Mouse (Mus musculus) lung, postnatal 0 days (tissue): Measurements from ENCODE around the gene Hspa5. TPM values are rescaled to one million over a fixed set of nuclear protein-coding genes. Genes with fewer than 3 reads are reported as not detected.

Experiments
- ATAC-seq: fragments of 200-750 bp; cut with Nextera tagmentation; 2 replicates; pipeline ENCODE4 v1.8.0; 2017; ENCODE audit warnings: moderate library complexity
- DNase-seq: peaks from one replicate; pipeline ENCODE4 v3.0.0-alpha.2; 2016; ENCODE audit warnings: low spot score
- H3K27ac ChIP-seq: fragments of 300-500 bp; sonication (generic); 2 replicates; pipeline ENCODE4 v1.5.1; 2014; ENCODE audit warnings: antibody characterized with exemption, mild to moderate bottlenecking, low read length, mixed read lengths
- H3K27me3 ChIP-seq: fragments of 300-500 bp; sonication (generic); replicated peaks from 2 replicates; pipeline ENCODE4 v1.6.1; 2014; ENCODE audit warnings: low read length, mixed read lengths; ENCODE audit not compliant: insufficient read depth
- H3K36me3 ChIP-seq: fragments of 300-500 bp; sonication (generic); 2 replicates; pipeline ENCODE4 v1.6.1; 2014; ENCODE audit warnings: low read length, mixed read lengths; ENCODE audit not compliant: insufficient read depth
- H3K4me1 ChIP-seq: fragments of 300-500 bp; sonication (generic); 2 replicates; pipeline ENCODE4 v1.6.1; 2014; ENCODE audit warnings: antibody characterized with exemption, low read depth, low read length, mixed read lengths; ENCODE audit not compliant: insufficient read depth
- H3K4me2 ChIP-seq: fragments of 300-500 bp; sonication (generic); replicated peaks from 2 replicates; pipeline ENCODE4 v1.6.1; 2014; ENCODE audit warnings: low read depth, mild to moderate bottlenecking, low read length, moderate library complexity, mixed read lengths
- H3K4me3 ChIP-seq: fragments of 300-500 bp; sonication (generic); 2 replicates; pipeline ENCODE4 v1.5.1; 2014; ENCODE audit warnings: low read depth, low read length
- H3K9ac ChIP-seq: fragments of 300-500 bp; sonication (generic); replicated peaks from 2 replicates; pipeline ENCODE4 v1.6.1; 2014; ENCODE audit warnings: low read depth, mild to moderate bottlenecking
- H3K9me3 ChIP-seq: fragments of 300-500 bp; sonication (generic); 2 replicates; pipeline ENCODE4 v1.6.1; 2016; ENCODE audit warnings: low read length, mixed read lengths
- CTCF ChIP-seq: IDR thresholded peaks from 2 replicates; pipeline ENCODE4 v1.5.1; 2016; ENCODE audit warnings: antibody characterized with exemption, mild to moderate bottlenecking
- EP300 ChIP-seq: IDR thresholded peaks from 2 replicates; pipeline ENCODE4 v1.6.1; 2016; ENCODE audit warnings: antibody characterized with exemption, mild to moderate bottlenecking, control low read depth
- WGBS: fragments of 180-500 bp; shearing (Covaris S2); extraction: QIAGEN DNeasy Blood & Tissue Kit; methylation state at CpG from one replicate; pipeline ENCODE4 v1.1.7; 2014; 5-methylcytosine and 5-hydroxymethylcytosine counted together
- polyA plus RNA-seq: library from polyadenylated mRNA; unstranded; fragments of >200 nt; fragmentation: Nextera tagmentation; extraction: Ambion mirVana; gene quantifications from 2 replicates; pipeline ENCODE4 v1.2.1, GENCODE M21; 2015

Hspa5 gene
- polyA plus RNA-seq, 1 experiment from 2014 or later: 372 TPM

GRCm38 (mm10) chr2:34803746-34804145, 32.0 kb downstream of the Hspa5 start:
- no peak overlapping the region for H3K9ac ChIP-seq
- no peak for DNase-seq
- TF ChIP-seq EP300 (no peak), CTCF (no peak)
- no peak for ATAC-seq
- 62% methylated on average over 3 of the region's 3 CpGs for WGBS
- H3K9me3 ChIP-seq: no peaks in the 10 kb centered on the region
- no peak overlapping the region for H3K4me2 ChIP-seq
- no peak overlapping the region for H3K27ac ChIP-seq
- peaks cover 5% of the 10 kb centered on the region; the same call in 1 of the 2 replicates for H3K4me1 ChIP-seq
- H3K27me3 ChIP-seq: no peaks in the 10 kb centered on the region
- H3K4me3 ChIP-seq: no peak overlapping the region
- H3K36me3 ChIP-seq: no peaks in the 10 kb centered on the region

- Histone ChIP-seq H3K4me2 (no peak overlapping the region), H3K9ac (no peak overlapping the region), H3K4me1 (peaks cover under 1% of the 10 kb centered on the region; the same call in 1 of the 2 replicates), H3K36me3 (no peaks in the 10 kb centered on the region), H3K27me3 (no peaks in the 10 kb centered on the region), H3K9me3 (no peaks in the 10 kb centered on the region), H3K27ac (no peak overlapping the region), H3K4me3 (no peak overlapping the region)
- DNase-seq: no peak
- ATAC-seq: no peak
- WGBS: 98% methylated on average over 2 of the region's 2 CpGs
- TF ChIP-seq CTCF (no peak), EP300 (no peak)
Observed at GRCm38 (mm10) chr2:34804172-34804571, 32.4 kb downstream of the Hspa5 start.

GRCm38 (mm10) chr2:34804815-34805214, 33.0 kb downstream of the Hspa5 start:
- ATAC-seq (no peak), DNase-seq (no peak)
- Histone ChIP-seq H3K4me2 (no peak overlapping the region), H3K36me3 (no peaks in the 10 kb centered on the region), H3K9me3 (no peaks in the 10 kb centered on the region), H3K4me3 (no peak overlapping the region), H3K27ac (no peak overlapping the region), H3K27me3 (no peaks in the 10 kb centered on the region), H3K4me1 (no peaks in the 10 kb centered on the region; the same call in 1 of the 2 replicates), H3K9ac (no peak overlapping the region)
- TF ChIP-seq CTCF (no peak), EP300 (no peak)
- WGBS: 56% methylated on average over 1 of the region's 1 CpGs

GRCm38 (mm10) chr2:34805364-34805950, 33.7 kb downstream of the Hspa5 start:
- Histone ChIP-seq H3K9me3 (no peaks in the 10 kb centered on the region), H3K27ac (no peak overlapping the region), H3K4me3 (no peak overlapping the region), H3K4me1 (no peaks in the 10 kb centered on the region), H3K36me3 (no peaks in the 10 kb centered on the region), H3K9ac (no peak overlapping the region), H3K4me2 (no peak overlapping the region), H3K27me3 (no peaks in the 10 kb centered on the region)
- 80% methylated on average over 10 of the region's 10 CpGs for WGBS
- DNase-seq: no peak
- no peak for ATAC-seq
- TF ChIP-seq EP300: no peak
- TF ChIP-seq CTCF: no peak

GRCm38 (mm10) chr2:34808057-34808456, 36.3 kb downstream of the Hspa5 start:
- no peaks in the 10 kb centered on the region for H3K36me3 ChIP-seq
- no peak overlapping the region for H3K4me2 ChIP-seq
- no peak overlapping the region for H3K27ac ChIP-seq

GRCm38 (mm10) chr2:34809568-34809967, 37.8 kb downstream of the Hspa5 start:
- Histone ChIP-seq H3K36me3 (no peaks in the 10 kb centered on the region), H3K4me1 (no peaks in the 10 kb centered on the region), H3K4me3 (no peak overlapping the region), H3K4me2 (no peak overlapping the region), H3K9me3 (no peaks in the 10 kb centered on the region), H3K27ac (no peak overlapping the region), H3K9ac (no peak overlapping the region), H3K27me3 (no peaks in the 10 kb centered on the region)
- DNase-seq (no peak), ATAC-seq (no peak)
- 96% methylated on average over 1 of the region's 1 CpGs for WGBS
- TF ChIP-seq EP300 (no peak), CTCF (no peak)

More at GRCm38 (mm10) chr2:34808057-34808456, 36.3 kb downstream of the Hspa5 start:
- ATAC-seq (no peak), DNase-seq (no peak)
- H3K4me3 ChIP-seq: no peak overlapping the region
- WGBS: 56% methylated on average over 2 of the region's 2 CpGs
- H3K9ac ChIP-seq: no peak overlapping the region
- TF ChIP-seq CTCF: no peak
- no peak for TF ChIP-seq EP300
- H3K4me1 ChIP-seq: no peaks in the 10 kb centered on the region
- no peaks in the 10 kb centered on the region for H3K9me3 ChIP-seq
- H3K27me3 ChIP-seq: no peaks in the 10 kb centered on the region
